Mouse (Mus musculus): ENCODE measurements at regions not wholly inside any gene's neighbourhood (a gene's known extent, or its start where the extent isn't known, plus 50 kb on each side); places are given as distances from the start of the nearest gene placed in this dataset.

DNA sequence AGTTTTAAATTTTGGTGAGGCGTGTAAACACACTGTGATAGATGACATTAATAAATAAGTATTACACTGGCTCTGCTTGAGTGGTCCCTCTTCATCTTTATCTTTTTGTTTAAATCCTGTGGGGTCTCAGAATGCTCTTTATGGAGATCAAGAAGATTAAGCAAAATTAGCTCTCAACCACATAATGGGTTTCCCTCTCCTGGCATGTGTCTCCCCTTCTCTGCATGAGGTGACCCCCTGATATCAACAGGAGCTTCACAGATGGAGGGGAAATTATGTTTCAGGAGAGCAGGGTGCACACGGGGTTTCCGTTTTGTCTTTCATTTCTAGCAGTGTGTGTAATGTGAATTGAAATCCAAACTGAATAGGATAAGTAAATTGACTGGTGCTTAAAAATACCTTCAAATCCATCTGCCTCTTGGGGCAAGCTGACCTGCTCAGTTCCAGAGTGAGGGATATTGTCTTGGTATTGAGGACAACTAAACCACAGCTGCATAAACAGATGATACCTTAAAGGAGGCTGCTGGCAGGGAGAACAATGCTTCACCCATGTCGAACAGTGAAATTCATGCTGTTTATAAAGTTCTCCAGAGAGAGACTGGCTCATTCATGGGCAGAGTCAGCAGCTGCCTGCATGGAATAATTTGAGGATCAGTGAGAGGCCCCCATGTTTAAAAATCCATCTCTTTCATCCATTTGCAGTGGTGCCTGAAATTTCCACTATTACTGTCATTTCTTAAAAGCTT, 518.3 kb upstream of the Nr2f1 start:
- no peak for DNase-seq

DNA sequence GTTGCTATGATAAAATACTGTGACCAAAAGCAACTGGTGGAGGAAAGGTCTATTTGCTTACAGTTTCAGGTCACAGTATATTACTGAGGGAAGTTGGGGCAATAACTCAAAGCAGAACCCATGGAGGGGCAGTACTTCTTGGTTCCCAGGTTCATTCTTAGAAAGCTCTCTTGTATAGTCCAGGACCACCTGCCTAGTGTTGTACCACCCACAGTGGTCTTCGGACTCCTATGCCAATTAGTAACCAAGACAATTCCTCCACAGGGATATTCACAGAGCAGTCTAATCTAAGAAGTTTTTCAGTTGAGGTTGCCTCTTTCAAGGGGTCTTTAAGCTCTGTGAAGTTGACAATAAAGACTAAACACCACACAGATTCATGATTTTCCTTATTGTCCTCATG, 517.6 kb upstream of the Nr2f1 start:
- DNase-seq, result no peak

DNA sequence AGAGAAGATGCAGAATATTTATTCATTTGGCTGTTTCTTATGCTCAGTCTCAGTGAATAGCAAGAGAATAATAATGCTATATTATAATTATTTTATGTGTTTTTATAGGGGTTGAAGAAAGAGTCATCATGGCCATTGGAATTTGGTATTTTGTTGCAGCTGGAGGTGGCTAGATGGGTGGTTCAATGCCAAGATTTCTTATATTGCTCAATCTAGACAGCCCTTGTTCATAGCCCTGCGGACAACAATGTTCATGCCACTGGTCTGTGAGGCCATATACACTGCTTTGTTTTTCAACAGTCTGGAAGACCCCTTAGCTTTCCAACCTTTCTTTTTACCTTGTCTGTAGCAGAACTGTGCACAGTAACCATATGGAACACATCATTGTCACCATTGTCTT, 505.1 kb upstream of the Nr2f1 start:
- DNase-seq, result no peak

DNA sequence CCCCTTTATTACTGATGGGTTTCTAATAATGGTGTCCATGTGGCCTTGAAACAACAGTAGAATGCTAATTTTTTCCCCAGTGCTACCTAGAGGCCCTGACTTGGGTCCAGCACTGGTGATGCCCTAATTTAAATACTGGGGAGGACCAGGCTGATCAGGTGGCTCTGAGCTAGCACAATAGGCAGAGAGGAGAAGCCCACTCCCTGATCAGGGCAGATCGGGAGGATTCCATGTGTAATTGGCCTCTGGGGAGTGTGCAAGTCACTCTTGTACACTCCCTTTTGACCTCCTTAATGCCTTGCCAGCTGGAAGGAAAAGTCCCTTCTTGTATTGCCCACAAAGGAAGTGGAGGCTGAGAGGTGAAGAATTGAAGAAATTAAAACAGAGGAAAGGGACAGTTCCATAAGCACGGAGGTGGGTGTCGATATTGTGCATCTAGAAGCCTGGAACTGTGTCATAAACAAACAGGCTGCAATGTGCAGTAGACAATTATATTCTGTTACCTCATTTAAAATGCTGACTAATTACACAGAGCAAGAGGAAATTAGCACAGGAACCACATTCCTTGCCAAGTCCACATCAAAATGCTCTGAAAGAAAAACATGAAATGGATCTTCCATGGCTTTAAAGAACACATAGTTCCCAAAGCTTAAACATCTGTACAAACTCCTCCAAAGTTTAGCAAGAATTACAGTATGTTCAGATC, 498.4 kb upstream of the Nr2f1 start:
- DNase-seq, result no peak

DNA sequence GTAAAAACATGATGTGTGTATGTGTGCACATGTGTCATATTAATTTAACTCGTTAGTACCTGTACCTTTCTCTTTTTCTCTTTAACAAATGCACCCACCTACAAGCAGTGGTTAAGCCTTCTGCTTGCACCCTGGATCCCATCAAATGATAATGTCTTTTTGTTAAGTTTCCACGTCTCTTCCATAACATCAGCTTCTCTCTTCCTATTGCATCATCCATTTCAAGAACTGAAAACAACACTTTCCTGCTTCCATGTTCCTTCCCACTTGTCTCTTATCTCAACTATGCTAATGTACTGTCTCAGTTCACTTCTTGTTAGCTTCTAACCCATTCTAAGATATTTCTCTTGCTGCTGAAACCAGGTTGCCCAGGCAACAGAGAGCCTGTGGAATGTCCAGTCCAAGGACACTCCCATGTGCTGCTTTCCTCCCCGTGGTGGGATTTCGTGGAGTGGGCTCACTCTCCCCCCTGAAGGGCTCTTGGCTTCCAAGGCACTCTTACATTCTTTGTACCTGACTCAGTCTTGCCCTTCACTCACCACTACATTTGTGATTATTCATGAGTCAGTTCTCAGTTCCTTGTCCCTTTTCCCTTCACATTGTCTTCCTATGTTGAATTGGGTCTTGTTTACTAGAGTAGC, 479.8 kb upstream of the Nr2f1 start:
- peak; percentile 26 for DNase-seq

DNA sequence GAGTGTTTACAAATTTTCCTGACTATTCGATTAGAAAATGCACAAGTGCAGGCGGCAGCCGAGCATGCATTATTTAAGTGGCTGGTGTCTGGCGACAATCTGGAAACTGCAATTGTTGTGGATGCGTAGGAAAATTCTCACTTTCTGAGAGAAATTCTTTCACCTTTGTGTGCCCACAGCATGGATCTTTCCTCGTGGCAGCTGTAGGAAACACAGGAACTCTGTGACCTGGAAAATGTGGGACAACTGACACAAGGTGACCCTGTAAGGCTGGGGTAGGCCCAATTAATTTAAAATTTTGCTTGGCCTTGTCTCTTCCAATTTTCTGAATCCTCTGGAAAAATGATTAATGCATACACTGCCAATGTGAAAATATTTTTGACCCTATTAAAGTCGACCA, 478.7 kb upstream of the Nr2f1 start:
- DNase-seq, result no peak

DNA sequence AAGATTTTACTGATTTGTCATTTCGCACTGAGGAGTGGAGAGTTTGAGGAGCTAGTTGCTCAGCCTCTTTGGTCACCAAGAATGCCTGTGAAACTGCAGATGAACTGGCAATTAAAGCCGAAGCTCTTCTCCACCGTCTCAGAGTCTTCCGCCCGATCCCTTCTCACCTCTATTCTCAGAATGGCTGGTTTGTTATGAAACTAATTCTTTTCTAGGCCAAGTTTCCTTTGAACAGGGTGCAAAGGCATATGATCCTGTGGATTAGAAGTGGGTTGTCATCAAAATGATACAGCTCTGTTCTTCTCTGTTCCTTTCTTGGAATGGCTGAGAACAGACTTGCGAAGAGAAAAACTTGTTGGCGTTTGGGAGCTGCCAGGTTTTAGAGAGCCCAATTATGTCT, 458.7 kb upstream of the Nr2f1 start:
- no peak for DNase-seq

DNA sequence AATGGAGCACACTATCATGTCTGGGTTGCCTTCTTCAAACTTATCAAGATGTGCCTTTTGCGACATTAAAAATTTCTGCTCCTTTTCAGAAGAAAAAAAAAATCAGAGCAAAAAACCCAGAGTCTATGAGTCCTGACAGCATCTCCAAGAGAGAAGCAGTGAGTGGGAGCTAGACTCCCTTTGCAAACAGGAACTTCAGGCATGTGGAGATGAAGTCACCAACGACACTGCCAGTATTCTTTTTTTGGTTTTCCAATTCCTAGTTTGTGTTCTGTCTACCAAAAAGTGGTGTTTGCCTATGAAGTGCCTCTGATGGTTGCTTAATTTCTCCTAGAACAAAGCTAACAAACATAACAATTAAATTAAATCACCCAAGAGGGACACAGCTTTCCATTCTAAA, 457.2 kb upstream of the Nr2f1 start:
- no peak for DNase-seq

DNA sequence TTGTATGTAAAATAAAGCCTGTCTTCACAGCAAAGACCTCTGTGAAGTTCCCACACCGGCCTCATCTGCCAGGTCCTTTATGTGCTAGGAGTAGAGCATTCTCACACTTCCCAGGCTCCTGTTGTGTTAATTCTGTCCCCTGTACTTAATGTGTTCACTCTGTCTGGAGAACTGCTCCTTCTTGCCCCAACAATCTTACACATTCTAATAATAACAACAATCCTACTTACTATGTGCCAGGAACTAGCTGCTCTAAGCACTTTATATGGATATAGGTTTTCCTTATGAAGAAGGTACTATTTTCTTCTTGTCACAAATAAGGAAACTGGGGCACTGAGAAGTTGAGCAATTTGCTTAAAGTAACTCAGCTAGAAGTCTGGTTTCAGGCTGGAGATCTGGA, 456.6 kb upstream of the Nr2f1 start:
- no peak for DNase-seq

DNA sequence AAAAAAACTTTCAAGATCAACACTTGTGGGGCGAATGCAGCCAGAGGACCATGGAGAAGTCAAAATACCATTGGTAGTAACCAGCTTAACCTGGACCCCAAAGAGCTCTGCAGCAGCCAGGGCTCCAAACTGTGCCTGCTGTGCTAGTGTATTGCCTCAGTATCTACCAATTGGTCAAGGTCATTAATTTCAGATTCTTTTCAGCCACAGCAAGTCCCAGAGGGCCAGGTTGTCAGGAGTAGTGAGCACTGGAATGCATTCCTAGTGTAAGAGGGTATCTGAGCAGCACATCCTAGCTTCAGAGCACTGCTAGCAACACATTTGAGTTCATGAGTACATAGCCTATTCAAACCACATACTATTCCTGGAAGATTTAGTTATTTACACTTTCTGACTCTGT, 451.3 kb upstream of the Nr2f1 start:
- no peak for DNase-seq

DNA sequence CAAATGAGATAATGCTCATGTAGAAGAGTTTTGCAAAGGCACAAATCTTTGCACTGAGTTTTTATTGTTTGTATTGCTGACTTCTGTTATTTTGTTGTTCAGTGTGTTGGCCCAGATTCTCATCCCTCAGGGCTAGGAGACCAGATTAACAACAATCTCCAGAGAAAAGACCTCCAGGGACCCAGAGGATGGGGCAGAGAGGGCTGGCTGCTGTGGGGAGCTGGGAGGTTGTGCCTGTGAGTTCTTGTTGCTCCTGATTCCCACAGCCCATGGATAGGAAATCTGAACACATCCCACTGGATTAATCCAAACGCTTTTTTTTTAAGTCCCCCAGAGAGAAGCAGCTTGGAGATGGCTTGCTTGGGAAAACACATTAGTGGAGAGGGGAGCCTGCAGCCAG, 445.0 kb upstream of the Nr2f1 start:
- no peak for DNase-seq

DNA sequence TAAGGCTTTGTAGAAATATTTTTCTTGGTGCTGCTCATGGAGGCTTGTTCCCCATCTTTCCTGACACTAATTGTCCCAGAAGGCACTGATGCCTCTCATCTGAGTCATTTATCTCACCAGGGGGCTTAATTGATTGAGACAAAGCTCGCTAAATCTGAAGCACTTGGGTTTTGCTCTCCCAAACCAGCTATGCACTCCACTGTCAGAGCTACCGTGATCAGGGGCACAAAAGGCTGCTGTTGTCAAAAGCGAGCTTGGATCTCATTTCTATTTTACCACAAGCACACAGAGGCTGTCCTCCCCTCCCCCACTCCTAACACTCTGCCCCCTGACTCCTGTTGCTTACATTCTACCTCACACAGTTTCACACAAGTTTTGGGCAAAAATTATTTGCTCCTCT, 443.5 kb upstream of the Nr2f1 start:
- no peak for DNase-seq

DNA sequence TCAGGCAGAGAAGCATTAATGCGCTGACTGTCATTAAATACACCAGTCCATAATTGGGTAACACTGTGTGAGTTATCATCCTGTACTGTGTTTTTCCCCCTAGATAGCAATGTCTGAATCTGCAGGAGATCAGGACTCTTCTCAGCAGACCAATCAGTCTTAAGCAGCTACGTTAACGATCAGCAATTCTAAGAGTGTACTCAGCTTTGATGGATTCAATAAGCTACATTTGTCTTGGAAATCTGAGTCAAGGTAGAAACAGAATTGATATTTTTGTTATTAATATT, 442.8 kb upstream of the Nr2f1 start:
- no peak for DNase-seq

DNA sequence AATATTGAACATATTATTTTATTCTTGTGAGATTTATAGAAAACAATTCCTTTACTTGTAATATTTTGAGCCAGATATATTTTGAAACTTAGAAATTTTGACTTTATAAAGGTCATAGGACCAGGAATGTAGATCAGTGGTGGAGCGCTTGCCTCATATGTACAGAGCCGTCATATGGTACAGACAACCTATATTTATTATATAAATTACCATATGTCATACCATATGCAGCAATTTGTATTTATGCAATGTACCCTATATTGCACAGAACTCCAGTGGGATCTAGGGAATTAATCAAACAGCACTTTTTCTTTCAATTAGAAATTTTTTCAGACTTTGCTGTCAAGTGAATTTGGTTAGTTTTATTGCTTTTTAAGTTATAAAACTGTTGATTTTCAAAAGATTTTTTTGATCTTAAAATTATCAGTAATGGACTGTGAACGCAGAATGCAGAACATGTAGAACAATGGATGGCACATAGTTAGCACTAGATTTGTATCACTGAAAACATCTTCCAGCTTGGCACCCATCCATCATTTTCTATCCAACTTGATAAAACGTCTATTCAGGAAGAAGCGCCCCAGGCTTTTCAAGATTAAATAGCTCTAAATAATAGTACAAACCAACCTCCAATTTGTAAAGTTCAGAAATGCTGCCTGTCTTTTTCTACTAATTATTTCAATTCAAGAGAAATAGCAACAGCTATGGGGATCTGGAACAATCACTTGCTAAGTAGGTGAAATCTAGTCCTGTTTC, 442.3 kb upstream of the Nr2f1 start:
- no peak for DNase-seq

DNA sequence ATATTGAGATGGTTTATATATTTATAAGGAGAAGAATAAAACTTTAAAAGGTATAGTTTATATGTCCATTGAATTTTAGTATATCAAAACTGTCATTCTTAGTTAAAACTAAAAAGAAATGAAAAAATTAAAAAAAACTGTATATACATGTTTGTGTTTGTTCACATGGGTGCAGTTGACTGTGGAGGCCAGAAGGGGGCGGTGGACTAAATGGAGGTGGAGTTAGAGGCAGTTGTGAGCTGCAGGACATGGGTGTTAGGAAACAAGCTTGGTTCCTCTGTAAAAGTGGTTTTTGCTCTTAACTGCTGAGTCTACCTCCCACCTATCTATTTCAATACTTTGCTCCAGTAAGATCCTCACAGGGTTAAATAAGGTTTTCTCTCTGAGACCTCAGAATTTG, 440.8 kb upstream of the Nr2f1 start:
- no peak for DNase-seq

DNA sequence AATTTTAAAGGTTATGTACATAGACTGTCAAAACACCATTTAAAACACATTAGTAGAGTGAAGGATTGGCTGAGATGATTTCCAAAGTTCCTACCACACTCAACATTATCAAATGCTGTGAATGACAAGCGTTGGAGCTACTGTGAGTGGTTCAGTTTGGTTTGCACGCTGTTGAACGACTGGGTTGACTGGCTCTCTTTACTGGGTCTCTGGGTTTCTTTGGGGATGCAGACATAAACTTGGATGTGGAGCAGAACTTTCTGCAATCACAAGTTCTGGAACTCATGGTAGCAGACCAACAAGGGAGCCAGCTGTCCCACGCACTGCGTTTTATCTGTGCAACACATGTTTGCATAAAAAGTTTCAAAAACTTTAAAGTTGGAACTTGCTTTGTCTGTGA, 438.9 kb upstream of the Nr2f1 start:
- DNase-seq, result no peak

DNA sequence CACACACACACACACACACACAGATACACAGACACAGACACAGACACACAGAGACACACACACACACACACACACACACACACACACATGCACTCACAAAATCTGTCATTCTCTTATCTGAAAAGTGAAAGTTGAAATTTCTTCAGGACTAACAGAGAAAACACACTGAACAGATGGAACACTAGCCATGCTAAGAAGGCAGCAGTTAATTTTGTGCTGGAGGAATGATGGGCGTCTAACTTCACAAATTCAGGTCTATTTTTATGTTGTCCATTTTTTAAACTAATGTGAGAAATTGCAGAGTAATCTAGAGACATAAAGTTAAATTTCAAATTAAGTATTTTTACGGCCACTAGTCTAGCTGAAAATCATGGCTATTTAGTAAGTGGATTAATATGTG, 432.1 kb upstream of the Nr2f1 start:
- DNase-seq, result no peak

DNA sequence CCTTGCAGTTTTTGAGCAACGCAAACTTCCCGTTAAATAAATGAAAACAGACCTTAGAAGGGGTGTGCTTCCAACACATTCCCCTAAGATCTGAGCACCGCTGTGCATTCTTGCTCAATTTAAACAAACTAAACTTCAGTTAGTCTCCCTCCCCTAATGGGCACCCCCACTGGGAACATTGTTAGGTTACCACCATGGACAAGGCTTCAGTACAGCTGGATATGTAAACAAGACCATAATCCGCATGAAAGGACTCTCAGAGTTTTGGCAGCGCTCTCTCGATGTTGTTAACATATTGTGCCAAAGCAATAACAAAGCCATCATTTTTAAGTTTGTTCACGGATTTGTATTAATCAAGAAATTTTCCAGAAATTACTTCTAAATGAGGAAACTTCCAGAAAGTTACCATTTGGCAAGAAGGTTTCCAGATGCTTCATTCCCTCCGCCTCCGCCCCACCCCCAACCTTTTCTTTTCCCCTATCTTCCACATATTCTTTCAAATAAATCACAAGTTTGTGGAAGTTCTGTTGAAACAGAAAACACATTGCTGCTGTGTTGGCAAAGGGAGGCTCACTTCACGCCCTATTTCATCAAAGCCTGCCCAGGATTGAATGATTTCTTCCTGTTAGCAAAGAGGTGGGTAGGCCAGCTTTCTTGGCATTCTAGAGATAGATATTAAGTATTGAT, 429.6 kb upstream of the Nr2f1 start:
- no peak for DNase-seq

DNA sequence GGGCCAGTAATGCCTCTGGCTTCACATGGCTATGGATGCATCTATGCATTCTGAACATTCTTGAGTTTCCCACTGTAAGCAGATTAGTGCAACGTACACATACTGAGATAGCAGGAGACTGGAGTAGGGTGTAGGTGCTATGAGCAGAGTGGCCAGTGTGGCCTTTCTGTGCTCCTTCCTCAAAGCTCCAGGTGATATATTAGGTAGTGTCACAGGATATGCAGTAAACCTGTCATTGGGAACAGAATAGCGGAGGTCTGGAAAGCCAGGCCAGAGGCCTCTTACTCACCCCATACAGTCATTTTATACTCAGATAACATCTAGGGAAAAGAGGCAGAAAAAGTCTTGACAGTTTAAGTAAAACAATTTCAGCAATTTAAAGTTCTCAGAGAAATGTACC, 424.1 kb upstream of the Nr2f1 start:
- DNase-seq, result no peak

DNA sequence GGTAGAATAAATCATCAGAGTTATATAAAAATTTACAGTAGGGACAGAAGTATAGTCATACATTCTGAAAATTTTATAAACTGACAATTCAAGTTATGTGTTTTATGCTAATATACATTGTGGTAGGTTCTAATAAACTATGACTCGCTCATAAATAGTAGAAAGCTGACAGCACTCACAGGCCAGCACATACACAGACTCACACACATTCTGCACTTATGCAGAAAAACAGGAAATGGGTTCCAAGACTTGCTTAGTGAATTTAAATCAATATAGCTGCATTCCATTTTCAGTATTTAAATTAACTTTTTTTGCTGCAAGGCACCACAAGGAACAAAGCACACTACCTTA, 403.3 kb upstream of the Nr2f1 start:
- no peak for DNase-seq

DNA sequence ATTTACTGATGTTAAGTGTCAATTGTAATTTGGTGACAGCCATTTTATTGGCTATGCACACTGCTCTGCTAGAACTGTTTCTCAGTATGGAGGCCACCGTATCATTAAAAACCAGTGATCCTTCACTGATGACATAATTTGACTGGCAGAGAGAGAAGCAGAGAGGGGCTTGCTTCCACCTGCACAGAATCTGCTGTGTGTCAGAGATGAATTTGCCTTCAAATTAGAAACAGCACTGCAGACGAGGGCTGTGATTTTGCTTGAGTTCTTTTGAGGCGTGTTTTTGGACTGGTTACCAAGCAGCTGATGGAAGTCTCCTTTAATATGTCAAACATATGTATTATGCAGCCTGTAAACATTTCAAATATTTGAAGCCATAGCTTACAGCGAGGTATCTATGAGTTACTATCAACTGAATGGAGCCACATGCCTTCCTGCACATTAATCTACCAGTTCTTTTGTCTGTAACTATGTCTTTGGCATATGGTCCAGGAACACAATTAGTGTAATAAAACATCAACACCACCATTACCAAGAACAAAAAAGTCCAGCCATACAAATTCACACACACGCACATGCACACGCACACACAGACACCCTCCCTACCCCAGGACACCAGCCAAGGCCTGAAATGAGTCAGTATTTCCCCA, 402.8 kb upstream of the Nr2f1 start:
- DNase-seq, result no peak
